Mouse (Mus musculus) gonadal fat pad, adult 2 months (tissue): Measurements from ENCODE around the gene D5Ertd577e. TPM values are rescaled to one million over a fixed set of nuclear protein-coding genes. Genes with fewer than 3 reads are reported as not detected.
"Not testable (repeated sequence)": the region's sequence is repeated elsewhere in the genome, so short reads cannot be mapped to it uniquely, and the experiment has no call there.

Experiments
- DNase-seq: peaks from one replicate; pipeline ENCODE4 v3.0.0-alpha.2; 2012; ENCODE audit warnings: low read depth
- polyA plus RNA-seq: library from polyadenylated mRNA; depleted of rRNA; stranded (reverse); fragments of >200 nt; gene quantifications from 2 replicates; pipeline ENCODE4 v1.2.3, GENCODE M21; 2012; rRNA removed

Gene D5Ertd577e
- polyA plus RNA-seq, result not detected in 2 replicates

- not testable (repeated sequence) for DNase-seq
These were observed at the start of gene D5Ertd577e for GRCm38 (mm10) chr5:95456506-95456905. Gene D5Ertd577e, plus strand, starts transcription at chr5:95456806.

GRCm38 (mm10) chr5:95510458-95510857, 53.9 kb downstream of the D5Ertd577e start, which contains the start of gene Gm3286:
Gene Gm3286, plus strand, starts transcription at chr5:95510758.
- not testable (repeated sequence) for DNase-seq

Other genes with a start within 250 kb of the D5Ertd577e start
- not detected in 2 replicates for gene Gm10424, start 184.0 kb upstream of the D5Ertd577e start, polyA plus RNA-seq
- not detected in 2 replicates for gene Gm3259, start 150.9 kb upstream of the D5Ertd577e start, polyA plus RNA-seq
- not detected in 2 replicates for gene Gm3286, start 54.0 kb downstream of the D5Ertd577e start, polyA plus RNA-seq
- gene Gm7971, start 138.1 kb downstream of the D5Ertd577e start, polyA plus RNA-seq, result not detected in 2 replicates